In genomic region chr7:24111772-24112155, GRCm38 (mm10) we compare ENCODE assay signal across 9 mouse cellular contexts. TPM values are rescaled to one million over a fixed set of nuclear protein-coding genes. Genes with fewer than 3 reads are reported as not detected.
A peak's percentile ranks its signal among the peaks of the same experiment; 100 is the strongest.
DNase-seq lines count a peak whose midpoint lies in the region; ATAC-seq lines count a peak whose summit lies in the region.
"Had no signal": no experiment of that assay in that cellular context is flagged by ENCODE, and none has a peak within 500 bp of the region (broad histone marks: within the 10 kb centered on the region; RNA-seq: fewer than 3 reads in every experiment).

No protein-coding gene starts in this region.

- peak overlapping the region; percentile 95 for H3K4me2 ChIP-seq in heart, embryonic 16.5 days (ENCODE audit: low read depth, low read length)
- H3K4me2 ChIP-seq in hindbrain, embryonic 13.5 days: peak overlapping the region; percentile 79
- H3K4me2 ChIP-seq in midbrain, embryonic 12.5 days (replicated peaks): peak overlapping the region; percentile 78

- peaks cover 6% of the 10 kb centered on the region for H3K4me1 ChIP-seq in heart, embryonic 16.5 days (ENCODE audit: control insufficient read depth, insufficient read depth, low read length)
- peaks cover 8% of the 10 kb centered on the region for H3K4me1 ChIP-seq in embryonic facial prominence, embryonic 10.5 days
- H3K4me1 ChIP-seq in hindbrain, embryonic 13.5 days (replicated peaks): peaks cover 8% of the 10 kb centered on the region
- H3K4me1 ChIP-seq in midbrain, embryonic 12.5 days: peaks cover 7% of the 10 kb centered on the region

- DNase-seq in heart, adult 18-20 months: no peak
- DNase-seq in embryonic facial prominence, embryonic 10.5 days (ENCODE audit: low spot score): no peak
- DNase-seq in cerebellum, postnatal 36 days: no peak

- H3K36me3 ChIP-seq in heart, embryonic 16.5 days (ENCODE audit: control insufficient read depth, insufficient read depth): peaks cover 23% of the 10 kb centered on the region
- H3K36me3 ChIP-seq in embryonic facial prominence, embryonic 10.5 days (replicated peaks): peaks cover 33% of the 10 kb centered on the region
- H3K36me3 ChIP-seq in hindbrain, embryonic 13.5 days: peaks cover 31% of the 10 kb centered on the region
- H3K36me3 ChIP-seq in midbrain, embryonic 12.5 days: peaks cover 29% of the 10 kb centered on the region

- peaks cover 26% of the 10 kb centered on the region for H3K9me3 ChIP-seq in heart, embryonic 16.5 days (replicated peaks; ENCODE audit: control insufficient read depth, low read length)
- H3K9me3 ChIP-seq in embryonic facial prominence, embryonic 10.5 days: peaks cover 33% of the 10 kb centered on the region
- peaks cover 32% of the 10 kb centered on the region for H3K9me3 ChIP-seq in hindbrain, embryonic 13.5 days
- H3K9me3 ChIP-seq in midbrain, embryonic 12.5 days: peaks cover 27% of the 10 kb centered on the region

- peak overlapping the region; percentile 70 for H3K27ac ChIP-seq in heart, embryonic 16.5 days (ENCODE audit: low read length)
- H3K27ac ChIP-seq in embryonic facial prominence, embryonic 10.5 days (replicated peaks): peak overlapping the region; percentile 83
- peak overlapping the region; percentile 53; the same call in 1 of the 2 replicates for H3K27ac ChIP-seq in hindbrain, embryonic 13.5 days
- no peak overlapping the region for H3K27ac ChIP-seq in midbrain, embryonic 12.5 days (replicated peaks)

- 7% methylated on average over 9 of the region's 9 CpGs for WGBS in heart, embryonic 16.5 days
- WGBS in embryonic facial prominence, embryonic 10.5 days: 3% methylated on average over 9 of the region's 9 CpGs
- WGBS in hindbrain, embryonic 13.5 days: 3% methylated on average over 9 of the region's 9 CpGs
- WGBS in midbrain, embryonic 12.5 days: 4% methylated on average over 9 of the region's 9 CpGs

- no peaks in the 10 kb centered on the region for H3K27me3 ChIP-seq in heart, embryonic 16.5 days (ENCODE audit: control insufficient read depth, insufficient read depth, low read length)
- no peaks in the 10 kb centered on the region for H3K27me3 ChIP-seq in embryonic facial prominence, embryonic 10.5 days (replicated peaks; ENCODE audit: low read depth, poor library complexity, severe bottlenecking)
- no peaks in the 10 kb centered on the region for H3K27me3 ChIP-seq in hindbrain, embryonic 13.5 days
- H3K27me3 ChIP-seq in midbrain, embryonic 12.5 days: no peaks in the 10 kb centered on the region

- H3K9ac ChIP-seq in heart, embryonic 16.5 days (ENCODE audit: low read length): peak overlapping the region; percentile 86
- H3K9ac ChIP-seq in hindbrain, embryonic 13.5 days: peak overlapping the region; percentile 67
- H3K9ac ChIP-seq in midbrain, embryonic 12.5 days (replicated peaks): peak overlapping the region; percentile 44; the same call in 1 of the 2 replicates

- peak; percentile 13; the same call in 1 of the 2 replicates for ATAC-seq in heart, embryonic 16.5 days (replicated peaks; ENCODE audit: extremely low read depth, insufficient read depth, low FRiP score)
- ATAC-seq in hindbrain, embryonic 13.5 days (ENCODE audit: low FRiP score): peak; percentile 78
- ATAC-seq in midbrain, embryonic 12.5 days (ENCODE audit: low FRiP score, low read depth): peak; percentile 82
- ATAC-seq in megakaryocyte progenitor cell, adult 5-6 weeks (replicated peaks; ENCODE audit: poor library complexity): no peak
- ATAC-seq in monocyte, adult 5-6 weeks (replicated peaks; ENCODE audit: insufficient number of reproducible peaks, low FRiP score, low TSS enrichment, poor library complexity, severe bottlenecking): no peak

- peak overlapping the region; percentile 73 for H3K4me3 ChIP-seq in heart, embryonic 16.5 days (ENCODE audit: low read length)
- H3K4me3 ChIP-seq in embryonic facial prominence, embryonic 10.5 days: peak overlapping the region; percentile 75
- H3K4me3 ChIP-seq in hindbrain, embryonic 13.5 days: peak overlapping the region; percentile 69
- H3K4me3 ChIP-seq in midbrain, embryonic 12.5 days: peak overlapping the region; percentile 68

RNA-seq across cellular contexts. Expression of gene Zfp112, which starts 0.3 kb away (rescaled TPM):
- 5.2 and 6.0 TPM in 2 replicates for polyA plus RNA-seq in heart, embryonic 16.5 days (2015; fragmentation: Nextera tagmentation; extraction: Ambion mirVana)
- total RNA-seq in heart, adult 18-20 months (2021): 1 to 10 TPM; 2.8 to 3.7 TPM
- polyA plus RNA-seq in embryonic facial prominence, embryonic 10.5 days (2016; fragmentation: Nextera tagmentation; extraction: Ambion mirVana): 3.2 and 4.7 TPM in 2 replicates
- 10.2 and 12.4 TPM in 2 replicates for polyA plus RNA-seq in hindbrain, embryonic 13.5 days (2015; fragmentation: Nextera tagmentation; extraction: Ambion mirVana)
- polyA plus RNA-seq in midbrain, embryonic 12.5 days (2016; fragmentation: Nextera tagmentation; extraction: Ambion mirVana): 8.1 and 8.3 TPM in 2 replicates
- total RNA-seq in megakaryocyte progenitor cell, adult 5-6 weeks (2015): 0.94 and 1.1 TPM in 2 replicates
- total RNA-seq in megakaryocyte progenitor cell, adult 5-6 weeks (2017): 0.21 and 0.71 TPM in 2 replicates
- 3.6 to 4.1 TPM (median 3.6 TPM) in 3 replicates for total RNA-seq in monocyte, adult 5-6 weeks (2017)

RNA-seq across cellular contexts. Expression of gene Zfp235, which starts 22.2 kb away (rescaled TPM):
- 8.7 and 9.4 TPM in 2 replicates for polyA plus RNA-seq in heart, embryonic 16.5 days (2015; fragmentation: Nextera tagmentation; extraction: Ambion mirVana)
- 1 to 10 TPM; 4.5 to 5.9 TPM for total RNA-seq in heart, adult 18-20 months (2021)
- polyA plus RNA-seq in embryonic facial prominence, embryonic 10.5 days (2016; fragmentation: Nextera tagmentation; extraction: Ambion mirVana): 15.3 and 15.7 TPM in 2 replicates
- polyA plus RNA-seq in hindbrain, embryonic 13.5 days (2015; fragmentation: Nextera tagmentation; extraction: Ambion mirVana): 20.0 and 20.8 TPM in 2 replicates
- polyA plus RNA-seq in midbrain, embryonic 12.5 days (2016; fragmentation: Nextera tagmentation; extraction: Ambion mirVana): 15.3 and 17.1 TPM in 2 replicates
- total RNA-seq in megakaryocyte progenitor cell, adult 5-6 weeks (2015): 9.1 and 10.3 TPM in 2 replicates
- 6.4 and 7.9 TPM in 2 replicates for total RNA-seq in megakaryocyte progenitor cell, adult 5-6 weeks (2017)
- 4.9 to 11.2 TPM (median 7.6 TPM) in 3 replicates for total RNA-seq in monocyte, adult 5-6 weeks (2017)

RNA-seq across cellular contexts. Expression of gene Zfp180, which starts 30.0 kb away (rescaled TPM):
- 13.2 and 14.1 TPM in 2 replicates for polyA plus RNA-seq in heart, embryonic 16.5 days (2015; fragmentation: Nextera tagmentation; extraction: Ambion mirVana)
- total RNA-seq in heart, adult 18-20 months (2021): 10 to 100 TPM; 15.8 to 16.0 TPM
- 28.9 and 30.0 TPM in 2 replicates for polyA plus RNA-seq in embryonic facial prominence, embryonic 10.5 days (2016; fragmentation: Nextera tagmentation; extraction: Ambion mirVana)
- 31.9 and 32.1 TPM in 2 replicates for polyA plus RNA-seq in hindbrain, embryonic 13.5 days (2015; fragmentation: Nextera tagmentation; extraction: Ambion mirVana)
- polyA plus RNA-seq in midbrain, embryonic 12.5 days (2016; fragmentation: Nextera tagmentation; extraction: Ambion mirVana): 32.4 and 34.9 TPM in 2 replicates
- total RNA-seq in megakaryocyte progenitor cell, adult 5-6 weeks (2015): 14.2 and 16.3 TPM in 2 replicates
- total RNA-seq in megakaryocyte progenitor cell, adult 5-6 weeks (2017): 14.1 and 16.7 TPM in 2 replicates
- 15.0 to 29.2 TPM (median 15.3 TPM) in 3 replicates for total RNA-seq in monocyte, adult 5-6 weeks (2017)

RNA-seq across cellular contexts. Expression of gene Vmn1r183, which starts 58.7 kb away (rescaled TPM):
- polyA plus RNA-seq in heart, embryonic 16.5 days (2015; fragmentation: Nextera tagmentation; extraction: Ambion mirVana): 0.01 TPM in 1 of 2 replicates, not detected in the other
- not detected for total RNA-seq in heart, adult 18-20 months (2021)
- not detected in 2 replicates for polyA plus RNA-seq in embryonic facial prominence, embryonic 10.5 days (2016; fragmentation: Nextera tagmentation; extraction: Ambion mirVana)
- not detected in 2 replicates for polyA plus RNA-seq in hindbrain, embryonic 13.5 days (2015; fragmentation: Nextera tagmentation; extraction: Ambion mirVana)
- not detected in 2 replicates for polyA plus RNA-seq in midbrain, embryonic 12.5 days (2016; fragmentation: Nextera tagmentation; extraction: Ambion mirVana)
- not detected in 2 replicates for total RNA-seq in megakaryocyte progenitor cell, adult 5-6 weeks (2015)
- not detected in 2 replicates for total RNA-seq in megakaryocyte progenitor cell, adult 5-6 weeks (2017)
- total RNA-seq in monocyte, adult 5-6 weeks (2017): not detected in 3 replicates
- polyA plus RNA-seq: G1E had no signal

Comparison
In these comparisons a context has a peak if more than half of its experiments do, and no peak if none do; other contexts are left out.
1. ATAC-seq: peak in heart, embryonic 16.5 days (single experiment), hindbrain, embryonic 13.5 days (single experiment) and midbrain, embryonic 12.5 days (single experiment); none in megakaryocyte progenitor cell, adult 5-6 weeks (single experiment) and monocyte, adult 5-6 weeks (single experiment).
2. Peak in every context shown above with its lines, with median percentiles within 50 percentile points of each other: H3K4me2 ChIP-seq, H3K4me3 ChIP-seq and H3K9ac ChIP-seq.